Mouse (Mus musculus) myocyte (in vitro differentiated cells): ENCODE data around the gene Fsd1l. TPM values are rescaled to one million over a fixed set of nuclear protein-coding genes. Genes with fewer than 3 reads are reported as not detected.

Experiments
- H3K27me3 ChIP-seq: one replicate; pipeline ENCODE4 v1.6.1; 2011; ENCODE audit not compliant: control insufficient read depth, insufficient read depth, insufficient read length
- H3K36me3 ChIP-seq: one replicate; pipeline ENCODE4 v1.6.1; 2011; ENCODE audit not compliant: control insufficient read depth, insufficient read depth
- H3K4me2 ChIP-seq: one replicate; pipeline ENCODE4 v1.6.1; 2011; ENCODE audit warnings: low read depth, control low read depth
- H3K4me3 ChIP-seq: one replicate; pipeline ENCODE4 v1.5.1; 2011; ENCODE audit warnings: mild to moderate bottlenecking, control low read depth, moderate library complexity
- H3K79me2 ChIP-seq: one replicate; pipeline ENCODE4 v1.6.1; 2011; ENCODE audit not compliant: control insufficient read depth, insufficient read depth
- H3ac ChIP-seq: one replicate; pipeline ENCODE4 v1.6.1; 2011; ENCODE audit not compliant: control insufficient read depth, insufficient read length
- CEBPB ChIP-seq: IDR thresholded peaks from 2 replicates; pipeline ENCODE4 v1.6.1; 2011; ENCODE audit warnings: mild to moderate bottlenecking, moderate library complexity; ENCODE audit not compliant: poor library complexity, insufficient read depth, severe bottlenecking
- E2F4 ChIP-seq: IDR thresholded peaks from one replicate; pipeline ENCODE4 v1.6.1; 2011; ENCODE audit warnings: mild to moderate bottlenecking, control low read depth, moderate library complexity; ENCODE audit not compliant: insufficient read depth
- MAX ChIP-seq: IDR thresholded peaks from one replicate; pipeline ENCODE4 v1.6.1; 2011; ENCODE audit warnings: low read depth, mild to moderate bottlenecking, control low read depth
- MYOD1 ChIP-seq, 3 experiments: IDR thresholded peaks; one replicate each; pipeline ENCODE4 v1.6.1; 2011; ENCODE audit warnings: control low read depth in 2 of 3, low read depth in 2 of 3, mild to moderate bottlenecking in 2 of 3, moderate library complexity in 1 of 3; ENCODE audit not compliant: insufficient read length in 2 of 3, control insufficient read depth in 1 of 3
- MYOG ChIP-seq, 3 experiments: IDR thresholded peaks; one replicate each; pipeline ENCODE4 v1.6.1; 2011; ENCODE audit warnings: control low read depth in 2 of 3, low read depth in 2 of 3, mild to moderate bottlenecking in 2 of 3; ENCODE audit not compliant: insufficient read length in 2 of 3, control insufficient read depth in 1 of 3, insufficient read depth in 1 of 3
- POLR2A ChIP-seq: IDR thresholded peaks from one replicate; pipeline ENCODE4 v1.6.1; 2011; ENCODE audit warnings: low read depth, mild to moderate bottlenecking, control low read depth, moderate library complexity; ENCODE audit not compliant: insufficient read length
- POLR2AphosphoS2 ChIP-seq: IDR thresholded peaks from one replicate; pipeline ENCODE4 v1.6.1; 2011; ENCODE audit warnings: low read depth, control low read depth; ENCODE audit not compliant: insufficient read length
- REST ChIP-seq: IDR thresholded peaks from one replicate; pipeline ENCODE4 v1.6.1; 2011; ENCODE audit warnings: mild to moderate bottlenecking, control low read depth, moderate library complexity; ENCODE audit not compliant: insufficient read depth, insufficient read length
- SRF ChIP-seq: IDR thresholded peaks from one replicate; pipeline ENCODE4 v1.6.1; 2011; ENCODE audit warnings: low read depth; ENCODE audit not compliant: control insufficient read depth, insufficient read length
- TCF12 ChIP-seq: IDR thresholded peaks from one replicate; pipeline ENCODE4 v1.6.1; 2011; ENCODE audit warnings: mild to moderate bottlenecking, control low read depth; ENCODE audit not compliant: poor library complexity, insufficient read depth, severe bottlenecking
- TCF3 ChIP-seq: IDR thresholded peaks from one replicate; pipeline ENCODE4 v1.6.1; 2011; ENCODE audit warnings: low read depth, control low read depth; ENCODE audit not compliant: insufficient read length
- USF1 ChIP-seq: IDR thresholded peaks from one replicate; pipeline ENCODE4 v1.6.1; 2011; ENCODE audit warnings: low read depth, mild to moderate bottlenecking, control low read depth, moderate library complexity
- polyA plus RNA-seq: library from polyadenylated mRNA; unstranded; fragments of >200 nt; fragmentation: generic; extraction: Trizol; gene quantifications from one replicate; pipeline ENCODE4 v1.2.1, GENCODE M21; 2012; ENCODE audit warnings: missing spikeins

Gene Fsd1l
- polyA plus RNA-seq, 1 experiment = 1.2 TPM

DNA sequence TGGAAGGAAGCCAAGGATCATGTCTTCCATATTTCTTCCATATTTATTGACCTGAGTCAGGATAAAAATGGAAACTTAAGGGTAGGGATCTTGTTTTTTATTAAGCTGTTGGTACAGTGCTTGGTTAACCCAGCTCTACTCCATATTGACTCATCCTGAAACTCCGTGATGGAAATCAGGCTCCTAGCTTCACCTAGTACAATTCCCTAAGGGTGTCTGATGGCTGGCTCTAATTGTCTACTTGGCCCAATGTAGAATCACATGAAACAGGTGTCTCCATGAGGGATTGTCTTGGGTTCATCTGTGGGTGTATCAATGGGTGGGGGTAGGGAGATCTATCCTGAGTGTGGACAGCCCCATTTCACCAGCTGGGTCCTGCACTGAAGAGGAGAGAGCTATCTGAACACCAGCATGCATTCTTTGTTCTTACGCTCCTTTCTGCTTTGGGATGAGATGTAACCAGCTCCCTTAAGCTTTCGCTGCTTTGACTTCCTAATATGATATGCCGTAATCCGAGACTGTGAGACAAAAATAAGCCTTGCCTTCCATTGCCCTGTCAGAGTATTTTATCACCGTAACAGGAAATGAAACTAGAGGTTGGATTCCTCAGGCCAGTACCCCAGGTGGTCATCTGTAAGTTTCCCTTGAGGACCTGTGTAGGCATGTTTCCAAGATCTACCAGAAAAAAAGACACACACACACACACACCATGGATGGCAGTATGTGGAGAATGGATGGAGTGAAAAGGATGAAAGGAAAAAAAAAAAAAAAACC lies 79.5 kb downstream of the Fsd1l start:
- Histone ChIP-seq H3K27me3 (no peaks in the 10 kb centered on the region), H3ac (no peak overlapping the region), H3K4me3 (no peak overlapping the region), H3K4me2 (no peak overlapping the region), H3K36me3 (no peaks in the 10 kb centered on the region), H3K79me2 (peaks cover 8% of the 10 kb centered on the region)
- TF ChIP-seq POLR2A (no peak), REST (no peak), POLR2AphosphoS2 (no peak), USF1 (no peak), CEBPB (no peak), TCF12 (no peak), MAX (no peak), MYOD1 (IDR thresholded peaks at IDR 0.05; ENCODE audit: control insufficient read depth in 1 of 3, insufficient read length in 2 of 3, low read depth in 2 of 3) (no peak), TCF3 (no peak), MYOG (IDR thresholded peaks at IDR 0.05; ENCODE audit: control insufficient read depth in 1 of 3, insufficient read depth in 1 of 3, insufficient read length in 2 of 3, low read depth in 2 of 3) (no peak), E2F4 (no peak), SRF (no peak)

DNA sequence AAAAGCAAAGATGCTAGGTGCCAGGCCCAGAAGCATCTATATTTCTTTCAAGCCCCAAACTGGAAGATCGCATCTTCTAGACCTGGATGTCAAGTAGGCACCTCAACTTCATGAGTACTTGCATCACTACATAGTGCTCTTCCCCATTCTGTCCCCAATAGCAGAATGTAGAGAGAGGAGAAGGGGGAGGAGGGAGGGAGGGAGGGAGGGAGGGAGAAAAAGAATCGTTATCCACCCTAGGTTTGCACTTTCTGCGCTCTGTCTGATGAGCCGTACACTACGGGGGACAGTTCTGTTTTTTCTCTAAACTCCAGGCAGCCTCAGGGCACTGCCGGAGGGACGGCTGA lies 82.4 kb downstream of the Fsd1l start, which contains the start of gene Fktn:
Fktn (plus strand) TSS at position 295 of the 347 bp plus-strand sequence.
- TF ChIP-seq E2F4 (no peak), USF1 (no peak), MYOG (IDR thresholded peaks at IDR 0.05; ENCODE audit: control insufficient read depth in 1 of 3, insufficient read depth in 1 of 3, insufficient read length in 2 of 3, low read depth in 2 of 3) (no peak), POLR2AphosphoS2 (no peak), TCF3 (no peak), MYOD1 (IDR thresholded peaks at IDR 0.05; ENCODE audit: control insufficient read depth in 1 of 3, insufficient read length in 2 of 3, low read depth in 2 of 3) (no peak), TCF12 (no peak), REST (no peak), CEBPB (no peak), POLR2A (no peak)
- H3K4me2 ChIP-seq = peak within 1 kb of the TSS; percentile 85

DNA sequence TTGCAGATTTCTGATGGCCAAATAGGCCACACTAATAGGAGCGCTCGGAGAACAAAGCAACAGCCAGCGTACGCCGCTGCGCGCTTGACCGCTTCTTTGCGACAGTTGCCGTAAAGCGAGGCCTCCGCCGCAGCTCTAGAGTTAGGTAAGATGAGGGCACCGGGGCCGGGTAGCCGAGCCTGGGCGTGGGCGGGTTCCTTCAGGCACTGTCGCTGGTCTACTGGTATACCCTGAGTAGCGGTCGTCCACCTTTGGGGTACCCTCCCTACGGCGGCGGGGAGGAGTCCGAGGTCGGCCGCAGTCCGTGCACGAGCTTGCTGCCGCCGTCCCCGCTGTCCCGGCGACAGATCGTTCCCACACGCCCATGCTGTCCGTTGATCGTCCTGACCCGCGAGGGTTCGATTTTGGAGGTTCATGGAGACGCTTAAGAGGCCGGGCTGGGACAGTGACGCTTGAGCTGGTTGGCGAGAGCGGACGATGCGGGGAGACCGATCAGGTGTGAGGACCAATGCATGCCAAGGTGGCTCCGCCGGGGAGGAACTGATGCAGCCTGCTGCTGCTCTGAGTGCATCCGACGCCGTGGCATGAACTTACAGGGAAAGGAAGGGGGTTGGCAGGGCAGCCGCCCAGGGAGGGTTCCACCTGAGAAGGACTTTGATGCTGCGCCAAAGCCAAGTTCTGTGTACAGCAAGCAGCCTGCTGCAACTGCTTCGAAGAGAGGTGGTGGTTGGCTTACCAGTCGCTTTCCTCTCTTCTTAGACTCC lies 83.0 kb downstream of the Fsd1l start:
- no peak for TF ChIP-seq TCF3
- peak; percentile 78 for TF ChIP-seq POLR2AphosphoS2
- peak; percentile 72 for TF ChIP-seq POLR2A
- Histone ChIP-seq H3K36me3 (peaks cover 5% of the 10 kb centered on the region), H3K4me3 (peak overlapping the region; percentile 83)

More for the DNA sequence above, 82.4 kb downstream of the Fsd1l start, which contains the start of gene Fktn:
- H3K4me3 ChIP-seq = peak within 1 kb of the TSS; percentile 83
- peaks cover 5% of the 10 kb centered on the region for H3K36me3 ChIP-seq
- peaks cover 20% of the 10 kb centered on the region for H3K79me2 ChIP-seq
- peak within 1 kb of the TSS; percentile 63 for H3ac ChIP-seq
- no peaks in the 10 kb centered on the region for H3K27me3 ChIP-seq

DNA sequence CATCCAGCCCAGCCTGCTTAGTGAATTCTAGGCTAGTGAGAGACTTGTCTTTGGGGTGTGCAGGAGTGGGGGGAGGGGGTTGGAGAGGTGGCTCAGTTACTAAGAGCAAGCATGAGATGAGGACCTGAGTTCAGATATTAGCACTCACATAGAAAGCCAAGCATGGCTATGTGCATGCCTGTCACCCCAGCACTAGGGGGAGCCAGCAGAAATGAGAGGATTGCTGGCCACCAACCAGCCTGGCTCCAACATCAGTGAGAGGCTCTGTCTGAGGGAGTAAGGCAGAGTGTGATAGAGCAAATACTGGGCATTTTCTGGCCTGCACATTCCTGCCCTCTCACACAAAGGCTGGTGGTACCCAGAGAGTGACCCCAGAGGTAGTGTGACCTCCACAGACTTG lies 84.7 kb downstream of the Fsd1l start:
- TF ChIP-seq TCF12 = no peak
- TF ChIP-seq CEBPB = no peak
- no peak for TF ChIP-seq POLR2A
- TF ChIP-seq E2F4 = no peak
- TF ChIP-seq REST = no peak
- TF ChIP-seq MYOG (IDR thresholded peaks at IDR 0.05; ENCODE audit: control insufficient read depth in 1 of 3, insufficient read depth in 1 of 3, insufficient read length in 2 of 3, low read depth in 2 of 3) = no peak
- no peak for TF ChIP-seq TCF3
- TF ChIP-seq MAX = no peak
- no peak for TF ChIP-seq MYOD1 (IDR thresholded peaks at IDR 0.05; ENCODE audit: control insufficient read depth in 1 of 3, insufficient read length in 2 of 3, low read depth in 2 of 3)
- no peak for TF ChIP-seq POLR2AphosphoS2
- no peak for TF ChIP-seq SRF
- Histone ChIP-seq H3ac (no peak overlapping the region), H3K4me2 (no peak overlapping the region), H3K36me3 (peaks cover 5% of the 10 kb centered on the region), H3K79me2 (peaks cover 20% of the 10 kb centered on the region), H3K27me3 (no peaks in the 10 kb centered on the region), H3K4me3 (no peak overlapping the region)

More for the DNA sequence above, 83.0 kb downstream of the Fsd1l start:
- Histone ChIP-seq H3ac (peak overlapping the region; percentile 63), H3K79me2 (peaks cover 20% of the 10 kb centered on the region), H3K27me3 (no peaks in the 10 kb centered on the region), H3K4me2 (peak overlapping the region; percentile 85)
